Mouse (Mus musculus) embryo, embryonic 11 days (tissue): ENCODE measurements around the gene Sh2b1.
A peak's percentile ranks its signal among the peaks of the same experiment; 100 is the strongest.

Experiments used
- DNase-seq: peaks from one replicate; pipeline ENCODE4 v3.0.0-alpha.2; 2015

The Sh2b1 gene

DNA sequence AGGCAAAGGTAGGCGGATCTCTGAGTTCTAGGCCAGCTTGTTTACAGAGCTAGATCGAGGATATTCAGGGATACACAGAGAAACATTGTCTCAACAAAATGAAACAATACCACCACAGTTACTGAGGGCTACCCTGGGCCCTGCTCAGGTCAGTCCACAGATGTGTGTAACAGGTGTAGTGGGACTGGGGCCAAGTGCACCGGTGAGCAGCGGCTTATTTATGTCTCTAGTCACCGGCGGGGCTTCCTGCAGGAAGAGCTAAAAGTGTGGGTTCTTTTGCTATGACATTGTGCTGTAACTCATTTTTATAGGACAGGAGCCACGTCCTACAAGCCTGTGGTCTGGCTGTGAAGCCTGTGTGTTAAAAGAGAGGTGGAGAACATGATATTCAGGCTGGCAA lies 21.4 kb downstream of the Sh2b1 start:
- no peak for DNase-seq

DNA sequence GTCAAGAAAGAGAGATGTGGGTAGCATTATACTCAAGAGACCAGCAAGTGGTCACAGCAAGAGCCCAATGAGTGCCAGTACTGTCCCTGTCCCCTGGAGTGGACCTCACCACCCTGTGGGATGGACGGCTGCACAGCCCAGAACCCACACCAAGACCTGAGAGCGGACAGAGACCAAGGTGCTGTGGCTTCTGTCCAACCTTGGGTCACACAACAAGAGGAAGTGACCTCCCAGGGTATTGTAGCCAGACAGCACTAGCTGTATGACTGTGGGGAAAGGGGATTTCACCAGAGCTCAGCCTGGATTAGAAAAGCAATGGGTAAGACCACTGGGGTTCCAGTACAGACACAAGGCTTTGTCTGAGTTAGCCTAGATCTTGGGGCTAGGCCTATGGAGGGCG lies 23.0 kb downstream of the Sh2b1 start:
- DNase-seq = no peak

DNA sequence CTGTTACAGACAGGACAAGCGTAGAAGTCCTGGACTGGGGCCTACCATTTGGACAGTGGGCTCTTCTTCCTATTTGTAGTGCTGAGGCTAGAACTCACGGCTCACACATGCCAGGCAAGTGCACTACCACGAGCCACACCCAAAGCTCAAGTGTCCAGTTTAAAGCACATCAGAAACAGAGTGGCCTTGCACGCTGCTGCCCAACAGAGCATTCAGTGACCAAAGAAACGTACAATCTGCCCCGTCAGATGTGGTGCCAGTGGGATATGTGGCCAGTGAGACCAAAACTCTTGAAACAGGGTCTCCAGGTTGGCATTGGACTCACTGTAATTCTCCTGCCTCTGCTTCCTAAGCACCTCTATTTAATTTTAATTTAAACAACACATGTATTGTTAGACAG lies 24.6 kb downstream of the Sh2b1 start:
- no peak for DNase-seq

DNA sequence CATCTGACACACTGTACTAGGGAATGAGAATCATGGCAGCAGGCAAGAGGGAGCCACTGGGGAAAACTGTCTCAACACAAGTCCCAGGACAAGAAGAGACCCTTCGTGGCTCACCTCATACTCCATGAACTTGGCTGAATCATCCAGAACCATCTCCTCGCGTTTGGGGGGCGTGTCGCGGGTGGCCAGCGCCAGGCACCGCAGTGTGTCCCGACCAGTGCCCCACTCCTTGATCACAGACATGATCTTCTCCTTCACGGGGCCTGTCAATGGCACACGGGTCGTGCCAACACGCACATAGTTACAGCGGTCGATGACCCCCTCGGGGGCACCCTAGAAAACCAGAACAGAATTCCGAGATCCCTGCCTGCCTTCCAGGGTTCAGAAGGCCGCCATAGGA lies 25.2 kb downstream of the Sh2b1 start:
- no peak for DNase-seq

DNA sequence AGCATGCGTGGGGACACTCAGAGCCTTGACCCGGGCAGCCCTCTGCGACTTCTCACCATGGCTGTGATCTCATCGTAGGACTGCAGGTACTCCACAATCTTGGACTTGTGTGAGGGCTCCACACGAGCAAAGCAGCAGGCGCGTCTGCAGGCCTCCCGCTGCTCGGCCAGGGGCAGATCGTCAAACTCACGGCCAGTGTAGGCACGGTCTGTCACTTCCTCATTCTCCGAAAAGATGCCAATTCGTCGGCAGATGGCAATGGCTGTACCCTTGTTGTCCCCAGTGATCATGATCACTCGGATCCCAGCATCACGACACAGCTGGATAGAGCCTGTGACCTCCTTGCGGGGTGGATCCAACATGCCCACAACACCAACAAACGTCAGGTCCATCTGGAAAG lies 26.7 kb downstream of the Sh2b1 start:
- no peak for DNase-seq

DNA sequence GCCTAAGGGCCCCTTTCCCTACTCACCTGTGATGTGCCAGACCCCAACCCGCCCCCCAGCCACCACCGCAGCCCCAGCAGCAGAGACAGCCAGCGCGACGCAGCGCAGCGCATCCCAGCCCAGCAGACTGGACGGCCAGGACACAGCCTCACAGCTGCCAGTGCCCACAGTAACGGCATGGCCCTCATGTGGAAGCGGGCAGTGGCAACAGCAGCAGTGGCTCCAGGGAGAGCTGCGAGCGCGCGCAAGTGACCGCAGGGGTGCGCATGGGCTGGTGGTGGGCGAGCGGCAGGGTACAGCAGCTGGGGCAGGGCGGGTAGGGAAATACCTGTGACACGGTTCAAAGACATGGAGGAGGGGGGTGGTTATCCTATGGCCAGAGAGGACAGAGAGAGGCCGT lies 29.0 kb downstream of the Sh2b1 start:
- DNase-seq = no peak

DNA sequence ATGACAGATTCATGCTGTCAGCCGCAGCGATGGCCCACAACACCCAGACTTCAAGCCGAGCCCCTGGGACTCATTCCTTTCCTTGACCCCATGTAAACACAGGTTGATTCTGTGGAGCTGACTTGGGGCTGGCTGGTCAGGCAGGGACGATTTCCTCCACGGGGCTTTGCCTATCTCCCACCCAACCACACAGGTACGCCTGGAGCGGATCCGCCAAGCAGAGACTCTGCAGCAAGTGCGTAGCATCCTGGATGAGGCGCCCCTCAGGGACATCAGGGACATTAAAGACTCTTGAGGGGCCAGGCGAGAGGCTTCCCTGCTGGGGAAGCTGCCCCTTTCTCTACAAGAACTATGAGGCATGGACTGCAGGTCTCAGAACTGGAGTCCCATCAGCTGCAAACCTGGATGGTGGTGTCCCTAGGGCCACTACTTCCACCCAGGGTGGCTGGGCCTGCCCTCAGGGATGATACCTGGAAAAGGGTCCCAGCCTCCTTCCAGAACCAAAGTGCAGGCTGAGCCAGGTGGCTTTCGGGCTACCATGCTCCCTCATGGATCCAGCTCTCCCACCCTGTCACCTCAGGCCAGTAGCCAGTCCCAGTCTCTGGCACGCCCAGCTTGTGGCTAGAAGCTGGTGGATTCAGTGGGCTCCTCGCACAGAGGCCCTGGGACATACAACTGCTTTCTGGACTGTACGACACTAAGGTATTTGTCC lies 30.0 kb downstream of the Sh2b1 start:
- no peak for DNase-seq

DNA sequence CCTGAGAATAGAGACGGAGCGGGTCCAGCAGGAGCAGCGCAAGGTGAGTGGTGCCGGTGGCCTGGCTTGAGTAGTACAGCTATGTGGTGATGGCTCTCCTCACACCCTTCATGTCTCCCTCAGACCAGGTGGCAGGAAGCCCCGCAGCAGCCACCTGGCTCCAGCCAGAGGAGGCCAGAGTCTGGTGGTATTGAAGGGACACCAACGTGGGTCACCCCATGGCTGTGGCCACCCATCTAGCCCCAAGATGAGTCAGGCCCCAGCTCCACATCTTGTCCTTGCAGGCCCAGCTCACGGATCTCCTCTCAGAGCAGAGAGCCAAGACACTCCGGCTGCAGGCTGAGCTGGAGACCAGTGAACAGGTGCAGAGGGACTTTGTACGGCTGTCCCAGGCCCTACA lies 30.7 kb downstream of the Sh2b1 start:
- no peak for DNase-seq

DNA sequence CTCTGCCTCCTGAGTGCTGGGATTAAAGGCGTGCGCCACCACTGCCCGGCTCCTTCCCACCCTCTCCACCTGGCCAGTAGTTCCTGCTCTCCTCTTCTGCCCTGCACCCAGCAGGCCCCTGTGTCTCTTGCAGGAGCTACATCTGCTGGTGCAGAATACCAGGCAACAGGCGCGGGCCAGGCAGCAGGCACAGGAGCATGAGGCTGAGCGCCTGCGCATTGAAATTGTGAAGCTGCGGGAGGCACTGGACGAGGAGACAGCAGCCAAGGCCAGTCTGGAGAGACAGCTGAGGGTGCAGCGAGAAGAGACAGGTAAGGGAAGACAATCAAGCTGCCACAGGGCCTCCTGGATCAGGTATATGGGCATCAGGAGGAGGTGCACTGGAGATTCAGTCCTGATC lies 31.2 kb downstream of the Sh2b1 start:
- no peak for DNase-seq

DNA sequence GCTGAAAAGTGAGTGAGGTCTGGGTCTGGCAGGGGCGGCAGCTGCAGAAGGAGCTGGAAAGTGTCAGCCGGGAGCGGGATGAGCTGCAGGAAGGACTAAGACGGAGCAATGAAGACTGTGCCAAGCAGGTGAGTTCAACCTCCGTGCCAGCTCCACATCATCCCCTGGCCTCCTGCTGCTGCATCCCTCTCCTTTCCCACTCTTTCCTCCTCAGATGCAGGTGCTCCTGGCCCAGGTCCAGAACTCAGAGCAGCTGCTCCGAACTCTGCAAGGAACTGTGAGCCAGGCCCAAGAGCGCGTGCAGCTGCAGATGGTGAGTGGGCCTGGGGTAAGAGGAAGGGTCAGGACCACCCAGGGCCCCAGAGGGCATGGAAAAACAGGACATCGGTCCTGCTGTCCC lies 35.1 kb downstream of the Sh2b1 start:
- DNase-seq = no peak

DNA sequence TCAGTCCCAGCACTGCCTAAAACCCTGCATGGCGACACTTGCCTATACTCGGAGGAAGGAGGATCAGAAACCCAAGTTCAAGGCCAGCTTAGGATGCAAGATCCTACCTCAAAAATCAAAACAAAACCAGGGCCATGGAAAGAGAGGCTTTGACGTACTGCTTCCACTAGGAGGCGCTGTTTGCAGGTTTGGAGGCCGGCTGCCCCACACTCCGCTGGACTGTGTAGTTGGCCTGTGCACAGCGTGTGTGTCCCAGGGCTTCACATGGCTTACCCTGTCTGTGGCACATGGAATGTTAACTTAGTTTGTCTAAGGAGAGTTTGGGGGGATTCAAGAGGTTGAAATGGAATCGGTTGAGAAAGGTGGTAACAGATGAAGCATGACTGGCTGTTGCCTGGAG lies 38.4 kb downstream of the Sh2b1 start:
- peak; percentile 89 for DNase-seq

DNA sequence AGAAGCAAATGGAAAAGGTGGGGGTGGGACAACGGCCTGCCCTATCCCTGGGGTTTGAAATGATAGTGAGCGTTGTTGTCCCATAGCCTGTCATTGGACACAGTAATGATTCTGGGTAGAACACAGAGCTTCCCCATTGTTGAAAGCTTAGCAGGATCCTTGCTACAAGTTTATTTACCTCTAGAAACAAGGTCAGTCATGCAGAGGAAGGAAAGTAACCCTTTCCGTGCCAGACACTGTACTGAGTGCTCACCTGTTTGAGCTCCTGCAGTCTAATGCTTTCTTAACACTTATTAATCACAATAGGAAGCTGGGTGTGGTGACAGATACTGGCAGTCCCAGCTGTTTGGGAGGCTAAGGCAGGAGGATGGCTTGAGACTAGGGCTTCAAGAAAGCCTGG lies 39.4 kb downstream of the Sh2b1 start:
- no peak for DNase-seq

DNA sequence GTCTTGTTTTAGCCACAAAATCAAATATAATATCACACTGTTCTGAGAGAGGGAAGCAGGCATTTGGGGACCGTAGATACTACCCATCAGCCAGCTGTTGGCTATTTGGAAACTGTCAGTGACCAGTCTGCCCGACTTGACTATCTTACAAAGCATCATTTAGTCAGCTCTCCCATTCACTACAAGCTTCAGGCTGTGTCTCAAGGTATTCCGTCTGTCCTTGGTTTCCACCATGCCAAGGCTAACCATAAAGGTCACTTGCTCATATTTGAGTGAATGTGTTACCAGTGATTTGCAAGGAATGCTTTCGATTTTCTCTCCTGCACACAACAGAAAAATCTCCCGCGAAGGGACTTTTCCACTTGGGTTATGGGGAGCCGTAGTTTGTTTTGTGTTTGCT lies 40.5 kb downstream of the Sh2b1 start:
- DNase-seq = no peak

DNA sequence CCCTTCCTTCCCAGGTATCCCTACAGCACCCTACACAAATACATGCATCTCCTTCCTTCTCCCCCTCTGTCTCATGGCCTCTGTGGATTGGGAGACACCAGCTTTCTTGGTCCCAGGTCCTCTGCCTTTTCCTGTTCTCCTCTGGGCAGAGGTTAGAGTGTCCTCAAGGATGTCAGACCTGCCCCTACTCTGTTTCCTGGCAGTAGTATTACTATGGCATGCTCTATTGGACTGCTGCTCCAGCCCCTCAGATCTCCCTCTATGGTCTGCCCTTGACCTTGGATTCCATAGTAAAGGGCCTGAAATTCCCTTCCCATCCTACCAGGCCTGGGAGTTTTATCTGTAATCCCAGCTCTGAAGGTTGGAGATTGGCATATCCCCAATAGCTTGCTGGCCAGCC lies 45.1 kb downstream of the Sh2b1 start:
- no peak for DNase-seq

DNA sequence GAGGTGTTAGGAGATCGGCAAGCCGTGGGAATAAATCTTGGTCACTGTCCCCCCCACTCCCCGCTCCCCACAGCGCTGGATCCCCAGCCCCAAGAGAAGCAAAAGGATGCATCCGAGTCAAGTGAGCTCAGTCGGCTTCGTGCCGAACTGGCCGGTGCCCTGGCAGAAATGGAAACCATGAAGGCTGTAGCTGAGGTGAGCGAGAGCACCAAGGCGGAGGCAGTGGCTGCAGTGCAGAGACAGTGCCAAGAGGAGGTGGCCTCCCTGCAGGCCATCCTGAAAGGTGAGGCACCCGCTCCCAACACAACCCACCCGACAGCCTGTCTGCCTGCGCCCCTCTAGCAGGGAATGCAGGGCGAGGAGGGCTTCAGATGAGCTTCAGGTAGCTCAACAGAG lies 45.7 kb downstream of the Sh2b1 start:
- no peak for DNase-seq

DNA sequence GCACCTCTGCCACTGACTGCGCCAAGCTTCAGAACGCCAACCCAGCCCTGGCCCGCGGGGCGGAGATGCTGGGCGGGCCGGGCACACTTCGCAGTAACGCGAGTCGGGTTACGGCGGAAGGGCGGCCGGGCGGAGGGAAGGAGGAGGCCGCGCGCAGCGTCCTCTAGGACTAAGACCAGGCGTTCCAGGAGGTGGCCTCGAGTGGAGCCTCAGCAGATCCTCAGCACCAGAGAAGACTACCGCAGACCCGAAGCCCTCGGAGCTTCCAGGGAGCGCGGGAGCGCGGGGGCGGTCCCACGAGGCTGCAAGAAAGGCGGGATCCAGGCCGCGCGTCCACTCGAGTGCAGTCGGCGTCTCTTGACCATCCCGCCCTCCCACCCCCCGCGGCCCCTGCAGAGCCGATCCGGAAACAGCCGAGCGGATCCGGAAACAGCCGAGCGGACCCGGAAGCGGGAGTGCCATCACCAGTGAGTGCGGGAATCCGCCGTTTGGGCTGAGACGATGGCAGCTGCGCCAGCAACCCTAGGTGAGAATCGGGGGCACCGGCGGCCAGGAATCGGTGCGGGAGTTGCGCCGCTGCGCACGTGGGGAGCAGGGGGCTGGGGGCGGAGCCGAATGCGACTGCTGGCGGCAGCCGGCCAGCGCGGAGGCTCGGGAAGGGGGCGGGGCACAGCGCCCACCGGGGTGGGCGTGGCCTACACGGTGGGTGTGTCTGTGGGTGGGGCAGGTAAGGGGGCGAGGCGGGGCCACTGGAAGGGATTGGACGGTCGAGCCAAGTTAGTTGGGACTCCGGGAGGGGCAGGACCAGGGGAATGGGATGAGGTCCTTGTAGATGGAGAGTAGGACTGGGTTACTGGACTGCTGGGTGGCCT lies 46.4 kb downstream of the Sh2b1 start, which contains the start of gene Rabep2:
TSS of gene Rabep2 (plus strand) at position 129 of the 872 bp plus-strand sequence.
- DNase-seq = peak; percentile 93

DNA sequence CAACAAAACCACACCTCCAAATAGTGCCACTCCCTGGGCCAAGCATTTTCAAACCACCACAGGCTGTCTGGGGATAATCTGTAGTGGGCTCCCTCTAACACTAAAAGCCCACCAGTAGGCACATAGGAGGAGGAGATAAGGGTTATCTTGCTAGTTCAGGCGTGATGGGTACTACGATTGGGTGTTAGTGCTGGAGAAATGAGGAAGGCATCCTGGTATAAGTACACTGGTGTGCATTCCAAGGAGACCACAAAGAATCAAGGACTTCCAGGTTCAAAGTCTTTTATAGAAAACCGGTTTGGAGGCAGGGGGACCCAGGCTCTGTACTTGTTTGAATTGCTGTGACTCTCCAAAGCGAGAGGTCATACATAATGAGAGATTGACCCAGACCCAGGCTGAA lies 47.1 kb downstream of the Sh2b1 start:
- DNase-seq = no peak

DNA sequence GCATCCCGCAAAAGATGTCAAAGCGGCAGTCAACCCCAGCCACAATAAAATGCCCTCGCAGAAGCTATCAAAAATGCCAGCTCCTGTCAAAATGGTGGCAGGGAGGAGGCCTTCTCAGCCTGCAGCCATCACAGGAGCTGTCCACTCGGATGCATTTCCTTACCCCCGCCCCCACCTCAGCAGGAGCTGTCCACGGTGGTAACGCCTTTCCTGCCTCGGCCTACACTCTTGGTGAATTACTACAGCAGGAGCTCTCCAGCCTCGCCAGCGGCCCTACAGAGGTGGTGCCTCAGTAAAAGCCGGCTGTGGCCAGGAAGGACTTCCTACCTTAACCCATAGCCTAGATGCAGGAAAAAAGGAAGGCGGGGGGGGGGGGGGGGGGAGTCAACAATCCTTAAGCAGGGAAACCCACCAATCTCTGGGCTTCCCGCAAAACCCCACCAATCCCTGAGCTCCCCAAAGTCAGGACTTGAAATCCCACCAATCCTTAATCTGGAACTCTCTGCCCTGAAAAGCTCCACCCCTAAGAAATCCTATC lies 47.8 kb downstream of the Sh2b1 start:
- DNase-seq = peak; percentile 11

DNA sequence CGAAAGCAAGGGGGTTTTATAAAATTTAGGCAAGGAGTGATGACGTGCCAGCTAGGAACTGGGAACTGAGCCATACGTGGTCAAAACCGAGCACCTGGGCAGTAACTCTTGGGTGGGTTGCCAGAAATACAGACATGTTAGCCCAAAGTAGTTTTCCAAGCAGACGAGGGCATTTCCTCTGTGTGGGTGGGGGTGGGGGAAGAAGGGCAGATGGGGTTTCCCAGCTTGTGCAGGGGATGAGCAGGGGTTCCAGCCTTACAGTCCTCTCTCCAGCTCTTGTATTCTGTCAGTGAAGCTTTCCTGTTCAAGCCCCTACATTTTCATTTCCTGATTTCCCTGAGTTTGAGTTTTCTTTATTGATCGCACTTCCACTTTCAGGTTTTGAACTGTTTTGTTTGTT lies 51.1 kb downstream of the Sh2b1 start:
- no peak for DNase-seq

DNA sequence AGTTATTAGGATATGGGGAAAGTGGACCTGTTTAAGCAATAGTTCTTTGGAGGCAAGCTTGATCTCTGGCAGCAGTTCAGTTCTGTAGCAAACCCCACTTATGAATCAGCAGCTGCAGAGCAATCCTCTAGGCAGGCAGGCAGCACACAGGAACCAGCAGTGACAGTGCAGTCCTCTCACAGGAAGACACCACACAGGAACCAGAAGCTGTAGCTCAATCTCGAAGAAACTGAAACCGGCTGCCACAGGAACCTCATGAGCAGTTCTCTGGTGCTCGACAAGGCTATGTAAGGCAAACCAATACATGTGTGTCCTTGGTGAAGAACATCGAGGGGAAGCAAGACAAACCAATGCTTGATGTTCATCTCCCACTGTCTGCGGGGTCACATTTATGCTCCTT lies 53.5 kb downstream of the Sh2b1 start:
- DNase-seq = no peak

DNA sequence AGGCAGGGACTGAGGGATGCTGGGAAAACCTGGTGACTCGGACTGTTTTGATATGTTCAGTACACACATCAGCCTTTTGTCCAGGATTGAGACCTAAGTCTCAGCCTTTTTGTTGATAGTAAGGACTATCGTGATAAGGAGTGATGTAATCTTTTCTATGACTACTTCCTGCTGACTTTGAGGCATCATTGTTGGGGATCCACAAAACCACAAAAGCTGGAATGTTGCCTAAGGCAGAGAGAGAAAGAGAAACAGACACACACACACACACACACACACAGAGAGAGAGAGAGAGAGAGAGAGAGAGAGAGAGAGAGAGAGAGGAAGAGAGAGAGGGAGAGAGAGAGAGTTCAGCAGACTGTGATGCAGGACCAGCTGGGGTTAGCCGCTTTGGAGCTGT lies 56.7 kb downstream of the Sh2b1 start:
- DNase-seq = no peak

DNA sequence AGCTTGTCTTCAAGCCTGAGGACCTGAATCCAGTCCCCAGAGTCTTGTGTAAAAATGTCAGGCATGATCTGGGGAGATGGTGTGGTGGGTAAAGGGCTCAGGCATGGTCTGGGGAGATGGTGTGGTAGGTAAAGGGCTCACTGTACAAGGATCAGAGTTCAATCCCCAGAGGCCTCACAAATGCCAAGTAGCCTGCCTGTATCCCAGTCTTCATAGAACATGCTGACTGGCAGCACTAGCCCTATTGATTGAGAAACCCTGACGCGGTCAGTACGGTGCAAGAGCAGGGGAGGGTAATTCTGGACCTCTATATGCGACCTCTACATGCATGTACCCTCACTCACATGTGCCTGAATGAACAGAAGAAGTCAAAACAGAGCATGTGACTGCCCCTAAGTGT lies 57.6 kb downstream of the Sh2b1 start:
- no peak for DNase-seq

DNA sequence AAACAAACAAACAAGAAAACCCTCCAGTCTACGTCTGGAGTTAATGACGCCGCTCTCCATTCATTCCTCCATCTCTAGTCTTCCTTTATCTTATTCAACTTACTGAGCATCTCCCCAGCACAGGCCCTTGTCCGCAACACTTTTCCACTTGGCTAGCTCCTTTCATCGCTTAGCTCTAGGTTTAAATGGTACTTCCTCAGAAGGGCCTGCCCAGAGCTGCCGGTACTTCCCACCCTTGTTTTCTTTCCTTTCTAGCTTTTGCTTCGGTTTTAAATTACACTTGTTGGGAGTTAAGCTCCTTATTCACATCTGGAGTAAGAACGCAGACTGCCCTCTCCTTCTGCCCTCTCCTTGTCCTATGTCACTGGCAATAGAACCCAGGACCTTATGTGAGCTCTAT lies 58.2 kb downstream of the Sh2b1 start:
- DNase-seq = peak; percentile 19
